Mouse (Mus musculus) small intestine, adult 2 months (tissue): Measurements from ENCODE around the gene Spag17.

Source experiments
- CTCF ChIP-seq: fragments of 200-500 bp; IDR thresholded peaks from 2 replicates; pipeline ENCODE4 v1.5.1; 2012; ENCODE audit warnings: low read depth, mild to moderate bottlenecking, control low read depth, inconsistent platforms, low read length, moderate library complexity, mixed read lengths; ENCODE audit not compliant: insufficient replicate concordance, insufficient read length; ENCODE audit errors: extremely low read depth
- POLR2A ChIP-seq: fragments of 200-500 bp; IDR thresholded peaks from 2 replicates; pipeline ENCODE4 v1.6.1; 2012; ENCODE audit warnings: low read depth, mild to moderate bottlenecking, control low read depth, inconsistent platforms, low read length, moderate library complexity

- no peak for TF ChIP-seq POLR2A
- TF ChIP-seq CTCF = no peak
Observed at GRCm38 (mm10) chr3:99842333-99842732, 42.9 kb upstream of the Spag17 start.
